Mouse (Mus musculus): ENCODE data around the gene Hdac8.
A peak's percentile ranks its signal among the peaks of the same experiment; 100 is the strongest.

DNA sequence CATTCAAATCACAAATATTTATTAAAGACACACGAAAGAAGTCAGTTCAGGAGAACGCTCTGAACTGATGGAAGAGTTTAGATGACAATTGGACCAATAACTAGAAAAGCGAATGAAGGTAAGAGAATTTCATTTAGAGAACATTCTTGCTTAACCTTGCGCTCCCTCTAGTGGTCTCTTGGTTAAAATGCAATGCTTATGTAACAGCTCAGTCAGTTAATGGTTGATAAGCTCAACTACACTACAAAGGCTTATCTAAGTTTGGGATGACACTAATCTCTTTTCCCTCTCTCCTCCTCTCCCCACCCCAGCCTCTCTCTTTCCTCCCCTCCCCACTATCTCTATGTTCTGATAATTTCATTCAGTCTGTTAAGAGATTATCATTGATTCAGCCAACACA lies 26.2 kb downstream of the Hdac8 start:
- TF ChIP-seq POLR2A (IDR thresholded peaks at IDR 0.05; ENCODE audit: borderline replicate concordance, insufficient read depth, low read length) (no peak), CTCF (IDR thresholded peaks at IDR 0.05; ENCODE audit: borderline replicate concordance, insufficient read depth, low read depth, low read length) (peak; percentile 35; the same call in 1 of the 2 replicates)

Measured in cerebellum, adult 2 months (tissue).